Mouse (Mus musculus): Measurements from ENCODE around the gene Zpbp2.
"Not testable (repeated sequence)": the region's sequence is repeated elsewhere in the genome, so short reads cannot be mapped to it uniquely, and the experiment has no call there.

Zpbp2 gene

DNA sequence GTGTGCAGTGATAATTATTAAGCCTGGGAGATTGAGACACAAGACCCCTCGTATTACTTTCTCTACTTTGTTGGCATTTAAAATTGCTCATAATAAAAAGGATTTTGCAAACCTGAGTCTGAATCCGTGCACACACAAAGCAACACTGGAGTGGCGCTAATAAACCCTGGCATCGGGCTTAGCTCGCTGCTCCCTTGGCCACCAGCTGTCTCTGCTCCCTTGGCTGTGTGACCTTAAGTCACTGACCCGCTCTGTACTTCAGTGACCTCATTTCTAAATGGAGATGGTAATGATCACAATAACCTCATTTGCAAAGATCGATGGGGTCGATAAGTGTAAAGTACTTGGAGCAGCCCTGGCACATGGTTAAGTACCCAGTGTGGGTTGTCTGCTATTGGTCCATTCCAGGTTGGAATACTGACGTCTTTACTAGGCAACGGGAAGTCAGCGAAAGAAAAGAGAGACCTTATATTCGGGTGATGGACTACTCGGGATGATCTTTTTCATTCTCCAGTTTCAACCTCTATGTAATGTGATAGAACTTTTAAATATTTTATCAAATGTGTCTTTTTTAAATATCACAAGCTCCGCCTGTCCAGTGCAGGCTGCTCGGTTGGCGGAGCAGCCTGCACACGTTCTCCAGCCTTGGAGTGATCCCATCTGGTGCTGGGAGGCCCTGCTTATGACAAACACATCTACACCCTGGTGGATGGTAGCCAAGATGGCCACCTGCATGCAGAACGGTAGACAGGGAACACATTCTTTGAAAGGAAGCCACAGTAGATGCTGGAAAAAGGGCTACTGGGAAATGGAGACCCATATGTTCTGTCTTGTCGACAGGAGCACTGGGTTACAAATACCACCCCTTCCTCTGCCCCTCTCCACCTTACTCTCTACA, 39.9 kb downstream of the Zpbp2 start:
- DNase-seq = no peak

DNA sequence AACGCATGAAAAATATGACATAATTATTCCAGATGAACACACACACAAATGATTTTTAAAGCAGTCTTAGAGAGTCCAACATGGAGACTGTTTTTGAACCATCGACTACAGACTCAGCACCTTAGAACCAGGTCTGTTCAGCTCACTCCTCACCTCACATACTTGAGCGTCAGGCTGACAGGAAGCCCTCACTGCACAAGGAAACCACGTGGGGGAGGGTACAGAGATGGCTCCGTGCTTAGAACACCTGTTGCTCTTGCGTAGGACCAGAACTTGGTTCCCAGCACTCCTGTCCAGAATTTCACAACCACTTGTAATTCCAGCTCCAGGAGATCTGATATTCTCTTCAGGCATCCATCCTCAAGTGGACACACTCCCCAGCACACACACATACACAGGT, 44.1 kb downstream of the Zpbp2 start:
- DNase-seq = no peak

DNA sequence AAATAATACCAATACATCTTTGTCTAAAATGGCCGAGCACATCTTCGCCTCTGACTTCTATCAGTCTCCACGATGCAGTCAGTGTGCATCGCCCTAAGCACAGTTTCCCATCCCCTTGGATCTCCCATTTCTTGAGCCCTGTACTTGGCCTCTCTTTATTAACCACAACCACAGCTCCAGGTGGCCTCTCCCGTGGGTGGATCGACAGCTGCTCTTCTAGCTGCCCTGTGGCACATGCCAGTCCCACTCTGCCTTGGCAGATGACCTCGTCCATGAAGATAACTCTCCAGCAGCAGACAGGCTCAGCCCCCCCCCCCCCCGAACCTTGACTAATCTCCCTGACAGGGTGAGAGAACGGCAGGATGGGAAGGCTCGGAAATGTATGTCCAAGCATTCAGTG, 44.6 kb downstream of the Zpbp2 start:
- DNase-seq = no peak

DNA sequence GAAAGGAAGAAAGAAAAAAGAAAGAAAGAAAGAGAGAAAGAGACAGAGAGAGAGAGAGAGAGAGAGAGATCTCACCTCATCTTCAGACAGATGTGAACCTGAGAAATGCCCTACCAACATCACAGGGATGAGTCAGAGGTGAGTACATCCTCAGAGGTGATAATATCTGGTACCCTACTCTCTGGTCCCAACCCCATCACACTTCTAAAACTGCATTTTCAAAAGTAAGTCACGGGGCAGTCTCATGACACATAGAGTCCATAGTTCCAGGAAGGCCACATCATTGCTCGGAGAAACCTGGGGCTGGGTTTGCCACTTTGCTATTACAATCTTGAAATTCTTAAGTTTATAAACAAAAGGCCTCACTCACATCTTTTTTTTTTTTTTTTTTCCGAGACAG, 45.1 kb downstream of the Zpbp2 start:
- no peak for DNase-seq

DNA sequence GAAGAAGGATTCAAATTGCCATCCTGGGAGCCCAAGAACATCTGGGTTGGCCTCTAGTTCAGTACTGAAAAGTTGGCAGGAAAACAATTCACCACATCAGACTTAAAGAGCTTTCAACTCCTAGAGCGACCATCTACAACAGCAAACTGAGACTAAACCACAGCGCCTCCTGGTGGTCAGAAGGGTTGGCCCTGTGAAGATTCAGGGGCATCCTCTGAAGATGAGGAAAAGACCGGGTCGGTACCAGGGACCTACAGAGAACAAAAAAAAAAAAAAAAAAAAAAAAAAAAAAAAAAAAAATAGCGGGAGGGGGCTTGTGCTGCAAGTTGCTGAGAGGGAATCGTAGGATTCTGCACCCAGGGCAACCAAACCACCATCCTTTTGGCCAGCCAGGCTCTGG, 46.5 kb downstream of the Zpbp2 start:
- peak; percentile 92 for DNase-seq

DNA sequence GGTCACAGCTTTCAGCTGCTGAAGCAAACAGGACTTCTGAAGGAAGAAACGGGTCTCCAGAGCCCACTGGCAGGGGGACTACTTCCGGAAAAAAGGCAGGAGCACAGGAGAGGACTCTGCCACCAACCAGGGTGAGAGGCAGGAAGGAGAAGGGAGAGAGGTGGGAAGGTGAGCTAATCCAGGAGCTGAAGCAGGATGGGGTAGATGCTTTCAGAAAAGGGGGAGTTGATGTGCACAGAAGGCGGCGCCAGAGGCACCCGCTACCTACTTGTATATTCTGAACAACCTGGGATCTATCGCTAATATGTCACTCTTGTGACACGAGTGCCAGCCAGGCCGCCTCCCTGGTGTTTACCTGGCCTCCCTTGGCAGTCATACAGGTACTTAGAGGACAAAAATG, 47.1 kb downstream of the Zpbp2 start, which contains the start of gene Lrrc3c:
Gene Lrrc3c (plus strand): TSS at position 301 of the 400 bp plus-strand sequence.
- no peak for DNase-seq

DNA sequence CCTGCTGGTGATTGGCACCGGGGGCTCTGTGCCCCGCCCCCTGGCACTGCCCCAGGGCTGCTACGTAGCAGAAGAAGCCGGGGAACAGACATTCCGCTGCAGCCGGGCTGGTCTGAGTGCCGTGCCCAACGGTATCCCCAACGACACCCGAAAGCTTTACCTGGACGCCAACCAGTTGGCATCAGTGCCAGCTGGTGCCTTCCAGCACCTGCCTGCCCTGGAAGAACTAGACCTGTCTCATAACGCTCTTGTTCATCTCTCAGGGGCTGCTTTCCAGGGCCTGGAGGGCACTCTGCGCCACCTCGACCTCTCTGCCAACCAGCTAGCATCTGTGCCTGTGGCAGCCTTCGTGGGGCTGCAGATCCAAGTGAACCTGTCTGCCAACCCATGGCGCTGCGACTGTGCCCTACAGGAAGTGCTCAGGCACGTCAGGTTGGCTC, 48.0 kb downstream of the Zpbp2 start:
- no peak for DNase-seq

DNA sequence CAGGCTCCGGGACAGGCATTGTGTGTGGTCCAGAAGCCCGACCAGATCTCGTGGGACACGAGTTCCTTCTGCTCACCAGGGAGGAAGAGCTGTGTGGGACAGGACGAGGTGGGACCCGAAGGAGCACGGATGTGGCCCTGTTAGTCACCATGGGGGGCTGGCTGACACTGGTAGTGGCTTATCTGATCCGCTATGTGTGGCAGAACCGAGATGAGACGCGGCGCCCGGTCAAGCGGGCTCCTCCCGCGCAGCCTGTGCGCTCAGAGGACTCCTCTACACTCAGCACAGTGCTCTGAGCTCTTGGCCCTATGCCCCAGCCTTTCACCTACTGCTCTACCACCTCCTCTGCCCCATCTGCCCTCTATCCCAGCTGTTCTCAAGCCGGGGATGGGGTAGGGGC, 48.4 kb downstream of the Zpbp2 start:
- no peak for DNase-seq

DNA sequence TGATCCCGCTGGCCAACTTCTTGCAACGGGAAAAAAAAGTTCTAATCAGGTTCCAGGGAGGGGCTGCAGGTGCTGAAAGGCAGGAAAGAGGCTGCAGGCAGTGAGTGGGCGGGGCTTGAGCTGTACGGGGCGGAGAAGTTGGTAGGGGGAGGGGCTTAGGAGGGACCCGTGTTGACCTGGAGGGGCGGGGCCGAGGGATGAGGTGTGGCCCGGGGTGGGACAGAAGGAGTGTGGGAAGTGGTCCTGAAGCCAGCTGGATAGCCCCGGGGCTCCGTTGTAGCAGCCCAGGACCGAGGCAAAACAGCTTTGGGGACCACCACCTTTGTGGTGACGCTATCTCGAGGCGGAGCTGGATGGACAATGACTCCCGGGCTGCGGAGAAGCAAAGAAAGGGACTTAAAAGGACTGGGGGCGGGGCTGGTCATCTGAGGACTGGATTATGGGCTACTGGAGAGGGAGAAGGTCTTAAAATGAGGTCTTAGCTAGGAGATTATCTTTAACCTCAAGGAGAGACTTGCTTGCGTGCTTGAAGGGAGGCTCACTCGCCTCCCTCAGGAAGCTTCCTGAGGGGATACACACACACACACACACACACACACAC, 51.3 kb downstream of the Zpbp2 start:
- DNase-seq = peak; percentile 80

DNA sequence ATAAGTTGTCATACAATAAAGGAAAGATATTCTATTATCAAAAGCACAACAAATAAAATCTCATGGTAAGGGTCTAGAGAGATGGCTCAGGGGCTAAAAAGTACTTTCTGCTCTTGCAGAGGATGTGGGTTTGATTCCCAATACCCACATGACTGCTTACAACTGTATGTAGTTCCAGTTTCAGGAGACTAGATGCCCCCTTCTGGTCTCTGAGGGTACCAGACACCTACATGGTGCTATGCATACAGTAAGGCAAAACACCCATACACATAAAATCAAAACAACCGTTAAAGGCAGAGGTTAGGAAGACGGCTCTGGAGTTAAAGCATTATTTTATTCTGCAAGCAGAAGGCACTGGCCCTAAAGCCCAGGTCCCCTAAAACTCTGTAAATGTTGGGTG, 53.1 kb downstream of the Zpbp2 start:
- no peak for DNase-seq

DNA sequence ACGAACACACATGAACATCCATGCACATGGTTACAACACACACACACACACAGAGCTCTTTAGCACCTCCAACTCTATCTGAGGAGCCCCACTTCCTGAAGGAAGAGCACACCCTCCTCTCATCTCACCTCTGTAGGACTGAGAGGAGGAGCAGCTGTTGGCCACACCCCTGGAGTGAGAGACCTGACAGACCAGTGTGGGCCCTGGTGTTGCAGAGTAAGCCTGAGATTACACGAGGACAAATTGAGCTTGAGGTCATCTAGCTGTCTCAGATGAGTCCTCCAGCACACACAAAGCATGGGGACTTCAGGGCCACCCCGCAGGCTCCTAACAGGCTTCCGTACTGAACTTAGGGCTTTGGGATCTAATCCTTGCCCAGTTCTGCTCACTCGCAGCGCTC, 54.0 kb downstream of the Zpbp2 start:
- DNase-seq = not testable (repeated sequence)

DNA sequence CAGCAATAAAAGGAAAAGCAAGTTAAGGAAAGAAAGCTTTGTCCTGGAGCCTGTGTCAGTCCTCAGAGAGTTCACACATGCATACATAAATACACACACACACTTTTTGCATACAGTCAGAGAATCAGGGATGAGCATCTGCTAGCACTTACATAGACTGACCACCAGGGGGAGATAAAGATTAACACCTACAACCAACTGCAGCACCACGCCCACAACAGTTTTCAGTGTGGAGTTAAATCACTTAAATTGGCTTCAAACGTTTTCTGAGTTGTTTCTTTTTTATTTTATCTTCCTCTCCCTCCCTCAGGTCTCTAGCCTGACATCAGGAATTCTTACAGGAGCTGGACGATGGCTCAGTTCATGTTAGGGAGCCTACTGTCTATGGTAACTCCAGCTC, 55.9 kb downstream of the Zpbp2 start:
- peak; percentile 43 for DNase-seq
